Mouse (Mus musculus) cerebral cortex, adult 2 months (tissue): ENCODE measurements around the gene Olfr1412.

ENCODE experiments used
- WGBS: fragments of 180-500 bp; shearing (Covaris S2); methylation state at CpG from one replicate; pipeline ENCODE4 v1.1.7; 2018; 5-methylcytosine and 5-hydroxymethylcytosine counted together

Olfr1412 gene

DNA sequence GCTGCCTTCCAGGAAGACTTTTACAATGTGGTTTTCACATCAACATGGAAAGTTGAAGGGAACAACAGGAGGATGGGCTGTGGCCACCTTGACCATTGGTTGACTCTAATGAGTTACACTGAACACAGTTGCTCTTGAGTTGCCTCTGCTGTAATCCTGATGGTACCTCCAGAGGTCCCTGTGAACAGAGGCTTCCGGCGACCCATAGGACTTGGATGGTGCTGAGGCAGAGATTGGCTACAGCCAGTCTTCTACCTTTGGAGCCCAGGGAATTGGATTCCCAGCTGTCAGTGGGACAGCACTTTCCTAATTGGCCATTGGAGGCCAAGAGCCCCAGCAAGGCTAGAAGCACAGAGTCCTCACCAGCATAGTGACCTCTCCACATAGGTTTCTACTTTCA is at the start of gene Olfr1412:
Olfr1412 (plus strand) TSS at position 301 of the 400 bp plus-strand sequence.
- 84% methylated on average over 2 of the region's 2 CpGs for WGBS

DNA sequence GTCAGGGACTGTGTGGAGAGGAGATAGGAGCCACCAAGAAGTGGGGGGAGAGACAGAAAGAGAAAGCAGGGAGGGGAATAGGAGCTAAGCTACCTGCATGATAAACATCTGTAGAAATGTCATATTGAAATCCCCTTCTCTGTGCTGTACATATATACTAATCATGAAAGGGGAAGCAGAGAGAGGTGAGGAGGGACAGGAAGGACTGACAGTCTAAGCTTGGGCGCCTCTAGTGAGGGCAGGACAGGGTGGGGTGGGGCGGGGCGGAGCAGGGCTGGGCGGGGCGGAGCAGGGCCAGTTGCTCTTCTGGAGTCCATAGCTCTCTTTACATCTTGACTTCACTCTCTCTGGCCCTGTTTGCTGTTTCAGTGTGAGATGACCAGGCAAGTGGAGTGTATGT is 48.6 kb upstream of the Olfr1412 start:
- WGBS: 52% methylated on average over 5 of the region's 5 CpGs

DNA sequence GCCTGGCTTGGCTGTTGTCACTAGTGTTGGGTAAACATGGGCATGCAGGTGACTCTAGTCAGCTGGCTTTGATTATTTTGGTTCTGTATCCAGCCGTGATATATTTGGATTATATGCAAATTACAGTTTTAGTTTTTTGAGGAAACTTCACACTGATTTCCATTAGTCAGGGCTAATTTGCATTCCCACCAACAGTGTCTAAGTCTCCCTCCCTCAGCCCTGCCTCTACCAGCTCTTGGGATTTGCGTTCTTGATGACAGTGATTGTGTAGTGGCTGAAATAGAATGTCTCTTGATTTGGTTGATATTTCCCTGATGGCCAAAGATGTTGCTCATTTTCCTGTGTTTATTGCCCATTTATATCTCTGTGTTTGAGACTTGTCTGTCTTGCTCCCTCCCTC is 46.5 kb upstream of the Olfr1412 start:
- 21% methylated on average over 2 of the region's 2 CpGs for WGBS

DNA sequence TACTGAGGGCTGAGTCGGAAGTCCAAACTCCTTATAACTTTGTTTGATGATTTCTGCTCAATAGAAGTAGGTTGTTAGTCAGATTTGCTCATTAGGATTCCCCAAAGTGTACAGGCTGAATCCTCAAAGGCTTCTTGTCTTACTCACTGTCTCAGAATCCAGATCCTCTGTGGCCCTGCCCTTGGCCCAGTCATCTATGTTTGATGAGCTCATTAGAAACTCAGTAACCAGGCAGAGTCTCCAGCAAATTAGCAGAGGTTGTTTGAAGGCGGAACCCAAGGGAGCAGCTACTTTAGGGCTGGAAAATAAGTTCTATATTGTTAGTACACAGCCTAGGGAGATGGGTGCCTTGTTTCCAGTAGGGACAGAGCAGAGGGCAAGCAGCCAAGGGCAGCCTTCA is 39.6 kb upstream of the Olfr1412 start:
- 78% methylated on average over 2 of the region's 2 CpGs for WGBS

DNA sequence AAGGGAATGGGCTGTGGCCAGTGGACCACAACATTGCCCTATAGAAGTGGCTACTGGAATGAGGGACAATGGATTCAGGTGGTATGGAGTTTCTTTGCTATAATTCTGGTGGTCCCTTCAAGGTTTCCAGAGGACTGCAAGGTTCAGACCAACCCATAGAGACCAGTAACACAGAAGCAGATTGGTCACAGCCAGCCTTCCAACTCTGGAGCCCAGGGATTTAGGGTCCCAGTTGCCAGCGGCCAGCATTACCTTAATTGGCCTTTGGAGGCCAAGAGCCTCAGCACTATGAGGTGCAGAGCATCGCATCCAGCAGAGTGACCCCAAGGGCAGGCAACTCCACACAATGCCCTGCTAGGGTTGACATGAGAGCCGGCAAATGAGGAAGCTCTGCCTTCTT is 14.6 kb upstream of the Olfr1412 start, which contains the start of gene Olfr1413:
Olfr1413 (plus strand) TSS at position 301 of the 400 bp plus-strand sequence.
- WGBS: 92% methylated on average over 3 of the region's 3 CpGs

DNA sequence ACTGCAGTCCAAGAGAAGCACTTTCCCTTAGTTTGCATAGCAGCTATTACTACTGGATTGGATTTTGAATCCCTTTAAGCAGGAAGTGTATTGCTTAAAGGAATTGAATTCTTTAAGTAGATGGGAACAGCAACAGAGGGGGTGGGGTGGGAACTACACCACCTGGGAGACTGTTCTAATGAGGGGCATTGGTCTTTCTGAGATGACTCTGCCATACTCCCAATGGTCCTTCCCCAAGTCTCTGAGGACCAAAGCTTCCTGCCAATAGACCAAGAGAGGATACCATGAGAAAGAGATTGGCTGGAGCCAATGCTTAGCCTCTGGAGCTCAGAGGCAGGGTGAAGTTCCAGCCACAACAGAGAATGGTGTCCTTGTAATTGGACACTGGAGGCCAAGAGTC is 8.5 kb downstream of the Olfr1412 start, which contains the start of gene Olfr1411:
Olfr1411 (plus strand) TSS at position 301 of the 400 bp plus-strand sequence.

DNA sequence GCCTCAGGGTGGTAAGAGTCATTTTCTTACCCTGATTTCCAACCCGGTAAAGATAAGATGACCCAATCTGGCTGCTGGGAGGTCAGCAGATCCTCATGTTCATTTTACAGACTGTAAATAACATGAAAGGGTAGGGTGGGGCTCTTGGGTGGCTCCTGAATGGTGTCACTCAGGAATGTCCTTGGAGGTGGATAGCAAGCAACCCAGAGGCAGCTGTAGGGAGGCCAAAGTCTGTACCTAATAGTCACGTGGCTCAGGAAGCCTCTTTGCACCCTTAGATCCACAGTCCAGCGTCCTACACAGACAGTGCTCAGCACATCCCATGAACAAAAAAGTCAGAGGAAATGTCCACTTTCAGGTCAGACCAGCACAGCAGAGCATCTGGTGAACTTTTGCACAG is 10.4 kb downstream of the Olfr1412 start:
- whole genome bisulfite sequencing: 89% methylated on average over 3 of the region's 3 CpGs

DNA sequence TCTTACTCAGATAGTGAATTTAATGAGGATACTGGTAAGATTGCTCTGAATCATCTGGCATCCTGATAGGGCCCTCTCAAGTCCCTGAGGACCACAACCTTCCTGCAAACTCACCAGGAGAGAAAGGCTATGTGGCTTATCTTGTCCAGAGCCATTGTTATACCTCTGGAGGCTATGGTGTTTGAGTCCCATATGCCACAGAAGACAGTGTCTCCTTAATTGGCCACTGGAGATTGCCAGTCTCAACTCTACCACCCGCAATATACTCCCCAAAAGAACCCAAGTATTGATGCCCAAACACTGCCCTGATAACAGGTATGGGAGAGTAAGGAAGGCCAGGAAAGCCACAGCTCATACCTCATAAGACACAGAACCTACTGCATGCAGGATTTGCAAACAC is 19.9 kb downstream of the Olfr1412 start, which contains the start of gene Olfr1410:
Olfr1410 (plus strand) TSS at position 301 of the 400 bp plus-strand sequence.
- WGBS: 100% methylated on average over 1 of the region's 1 CpGs

DNA sequence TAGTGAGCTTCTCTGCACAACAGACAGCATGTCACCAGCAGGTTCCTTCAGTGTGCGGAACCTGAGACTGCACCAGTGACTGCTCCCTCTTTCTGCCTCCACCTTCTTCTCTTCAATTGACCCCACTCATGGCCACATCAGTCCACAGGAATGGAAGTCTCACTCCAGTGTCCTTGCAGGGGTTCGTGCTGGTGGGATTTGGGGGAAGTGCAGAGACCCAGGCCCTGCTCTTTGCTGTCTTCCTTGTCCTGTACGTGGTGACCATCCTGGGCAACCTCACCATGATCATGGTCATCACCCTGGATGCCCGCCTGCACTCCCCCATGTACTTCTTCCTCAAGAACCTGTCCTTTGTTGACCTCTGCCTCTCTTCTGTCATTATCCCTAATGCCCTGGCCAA is 22.1 kb downstream of the Olfr1412 start:
- 81% methylated on average over 4 of the region's 4 CpGs for WGBS

DNA sequence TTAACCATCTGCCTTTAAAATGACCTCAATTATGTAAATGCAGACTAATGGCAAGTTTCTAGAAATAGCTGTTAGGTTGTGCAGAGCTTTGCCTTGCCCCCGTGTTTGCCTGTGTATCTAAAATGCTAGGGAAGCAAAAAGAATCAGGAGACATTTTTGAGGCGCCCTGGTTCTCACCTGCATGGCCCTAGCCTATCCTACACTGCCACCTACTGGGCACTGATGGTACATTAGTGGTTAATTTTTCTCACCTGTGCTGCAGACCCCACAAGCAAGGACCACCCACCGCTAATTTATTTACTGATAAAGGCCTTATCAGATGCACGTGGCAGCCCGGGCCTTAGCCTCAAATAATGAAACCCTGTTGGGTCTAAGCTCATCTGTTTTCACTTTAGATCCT is 25.4 kb downstream of the Olfr1412 start:
- WGBS: 9% methylated on average over 5 of the region's 5 CpGs

DNA sequence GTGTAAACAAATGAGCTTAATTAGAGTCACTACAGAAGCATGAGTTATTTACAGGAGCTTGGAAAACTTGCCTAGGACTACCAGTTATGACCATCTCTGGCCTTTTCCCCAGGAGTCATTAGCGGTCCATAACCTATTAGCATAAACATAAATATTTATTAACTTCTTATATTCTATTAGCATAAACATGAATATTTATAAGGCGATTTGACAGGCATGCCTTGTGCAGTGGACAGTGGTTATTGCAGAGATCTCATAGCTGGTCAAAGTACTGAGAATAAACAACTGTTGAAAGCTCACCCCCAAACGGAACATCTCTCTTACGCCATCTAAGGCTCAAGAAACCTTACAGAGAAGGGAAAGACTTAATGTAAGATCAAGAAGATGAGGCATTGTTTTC is 27.6 kb downstream of the Olfr1412 start:
- 47% methylated on average over 4 of the region's 4 CpGs for WGBS

DNA sequence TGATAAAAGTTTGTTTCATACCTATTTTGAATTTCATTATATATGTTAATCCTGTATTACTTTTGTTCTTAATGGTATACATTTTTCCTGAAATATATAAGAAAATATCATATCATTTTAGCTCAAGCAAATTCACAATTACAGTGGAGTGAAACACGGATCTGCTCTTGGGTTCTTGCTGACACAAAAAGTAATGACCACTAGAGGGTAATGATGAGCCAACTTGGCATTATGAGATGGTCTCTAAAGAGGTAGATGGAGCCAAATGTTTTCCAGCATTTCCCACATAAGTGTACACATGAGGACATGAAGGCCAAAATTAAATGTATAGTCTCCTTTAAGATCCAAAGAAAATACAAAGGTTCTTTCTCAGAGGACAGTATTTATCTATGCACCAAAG is 28.9 kb downstream of the Olfr1412 start:
- 8% methylated on average over 1 of the region's 1 CpGs for WGBS

DNA sequence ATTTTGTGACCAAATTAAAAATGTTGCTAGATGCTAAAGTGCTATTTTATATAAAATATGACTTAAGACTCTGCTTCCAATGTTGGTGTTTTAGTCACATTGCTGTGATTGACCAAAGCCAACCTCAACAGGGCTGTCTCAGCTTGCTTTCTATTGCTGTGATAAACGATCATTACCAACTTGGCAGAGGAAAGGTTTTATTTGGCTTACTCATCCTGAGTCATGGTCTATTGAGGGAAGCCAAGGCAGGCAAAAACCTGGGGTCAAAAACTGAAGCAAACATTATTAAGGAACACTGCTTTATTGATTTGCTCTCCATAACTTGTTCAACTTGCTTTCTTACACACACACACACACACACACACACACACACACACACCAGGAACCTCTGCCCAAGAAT is 30.5 kb downstream of the Olfr1412 start:
- 43% methylated on average over 1 of the region's 1 CpGs for WGBS

DNA sequence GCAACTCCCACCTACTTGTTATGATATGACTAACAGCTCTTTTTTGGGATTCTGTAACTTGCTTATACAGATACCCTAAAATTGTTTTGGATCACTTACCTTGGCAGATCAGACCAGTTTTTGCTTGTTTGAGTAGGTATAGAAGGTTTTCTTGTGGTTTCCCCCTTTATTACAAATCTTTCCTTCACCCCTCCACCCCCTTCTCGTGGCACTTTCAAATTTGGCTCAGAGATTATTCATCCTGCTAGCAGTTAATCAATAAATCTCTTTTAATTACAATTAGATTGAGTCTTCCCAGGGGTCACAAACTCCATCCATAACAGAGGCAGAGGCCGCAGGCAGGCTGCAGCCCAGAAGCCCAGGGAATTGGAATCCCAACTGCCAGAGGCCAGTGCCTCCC is 31.9 kb downstream of the Olfr1412 start, which contains the start of gene Olfr12:
Olfr12 (plus strand) TSS at position 301 of the 400 bp plus-strand sequence.
- 82% methylated on average over 2 of the region's 2 CpGs for WGBS

DNA sequence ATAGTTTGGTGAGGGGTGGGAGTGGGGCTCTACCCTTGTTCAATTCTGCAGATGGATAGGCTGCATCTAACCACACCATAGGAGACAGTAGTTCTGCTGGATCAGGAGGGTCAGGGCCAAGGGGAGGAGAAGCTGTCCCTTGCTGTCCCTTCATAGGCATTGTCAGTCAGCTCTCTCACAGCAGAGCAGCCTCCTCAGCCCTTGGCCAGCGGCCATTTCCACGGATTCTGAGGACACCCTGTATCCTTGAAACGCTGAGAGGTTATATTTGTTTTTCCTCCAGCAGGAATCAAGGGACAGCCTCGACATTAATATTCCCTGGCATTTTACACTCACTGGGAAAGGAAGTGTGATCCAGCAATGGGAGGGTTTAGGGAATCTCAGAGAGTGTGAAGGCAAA is 32.8 kb downstream of the Olfr1412 start:
- 51% methylated on average over 4 of the region's 4 CpGs for WGBS

DNA sequence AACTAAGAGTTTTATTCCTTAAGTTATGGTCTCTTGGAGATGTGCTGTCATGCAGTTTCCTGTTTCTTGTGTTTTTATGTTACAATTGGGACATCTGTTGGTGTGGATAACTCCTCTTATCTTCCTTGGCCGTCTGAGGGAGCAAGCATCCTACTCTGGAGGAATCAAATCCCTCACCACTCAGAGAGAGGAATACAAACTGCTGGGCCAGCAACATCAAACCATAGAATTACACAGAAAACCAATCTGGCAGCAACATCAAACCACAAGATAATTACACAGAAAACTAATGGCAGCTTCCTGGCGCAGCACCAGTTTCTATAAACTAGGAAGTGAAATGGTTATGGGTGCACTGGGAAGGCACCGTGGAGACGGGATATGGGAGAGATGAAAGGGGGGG is 42.6 kb downstream of the Olfr1412 start:
- 54% methylated on average over 4 of the region's 4 CpGs for WGBS

DNA sequence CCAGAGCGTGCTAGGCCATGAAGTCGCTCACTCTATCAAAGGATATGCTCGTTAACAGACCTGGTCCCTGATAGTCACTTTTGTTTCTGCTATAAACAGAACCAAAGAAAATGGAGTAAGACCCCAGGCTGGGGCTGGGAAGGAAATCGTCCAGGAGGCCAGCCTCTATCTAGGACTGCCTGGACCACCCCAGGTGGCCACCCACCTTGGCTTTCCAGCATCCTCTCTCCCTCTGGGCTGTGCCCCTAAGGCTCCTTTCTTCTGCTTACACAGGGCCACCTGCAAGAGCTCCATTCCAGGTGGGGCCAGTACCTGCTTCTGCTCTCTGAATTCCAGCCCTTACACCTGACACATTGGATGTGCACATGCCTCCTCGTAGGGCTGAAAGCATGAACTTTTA is 46.6 kb downstream of the Olfr1412 start:
- 76% methylated on average over 5 of the region's 5 CpGs for WGBS

DNA sequence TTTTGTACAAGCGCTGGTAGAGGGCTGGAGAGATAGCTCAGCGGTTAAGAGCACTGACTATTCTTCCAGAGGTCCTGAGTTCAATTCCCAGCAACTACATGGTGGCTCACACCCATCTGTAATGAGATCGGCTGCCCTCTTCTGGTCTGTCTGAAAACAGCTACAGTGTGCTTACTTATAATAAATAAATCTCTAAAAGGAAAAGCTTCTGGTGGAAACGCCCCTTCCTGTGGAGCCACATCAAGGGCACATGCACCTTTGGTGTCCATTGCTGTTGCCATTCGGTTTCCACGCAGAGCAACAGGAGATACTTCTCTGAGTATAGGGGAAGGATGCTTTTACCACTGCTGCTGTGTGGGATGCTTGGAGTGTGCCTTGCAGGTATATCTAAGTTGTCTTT is 47.4 kb downstream of the Olfr1412 start:
- 69% methylated on average over 6 of the region's 6 CpGs for WGBS

DNA sequence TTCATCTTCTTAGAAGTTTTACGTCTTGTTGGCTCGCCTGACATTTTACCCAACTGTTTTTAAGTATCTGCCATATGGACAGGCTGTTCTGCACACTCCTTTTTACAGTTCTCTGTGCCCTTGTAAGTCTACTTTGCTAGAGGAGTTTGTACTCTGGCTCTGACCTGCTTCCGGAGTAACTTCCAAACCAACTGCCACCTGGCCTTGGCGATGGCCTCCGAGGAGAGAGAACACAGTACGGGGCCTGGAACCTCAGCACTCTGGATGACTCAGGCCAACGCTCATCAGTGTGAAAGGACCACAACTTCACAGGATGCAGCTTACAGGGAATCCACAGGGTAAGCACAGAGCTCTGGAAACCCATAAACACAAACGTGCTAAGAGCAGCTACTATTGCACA is 48.1 kb downstream of the Olfr1412 start:
- WGBS: 69% methylated on average over 8 of the region's 8 CpGs

DNA sequence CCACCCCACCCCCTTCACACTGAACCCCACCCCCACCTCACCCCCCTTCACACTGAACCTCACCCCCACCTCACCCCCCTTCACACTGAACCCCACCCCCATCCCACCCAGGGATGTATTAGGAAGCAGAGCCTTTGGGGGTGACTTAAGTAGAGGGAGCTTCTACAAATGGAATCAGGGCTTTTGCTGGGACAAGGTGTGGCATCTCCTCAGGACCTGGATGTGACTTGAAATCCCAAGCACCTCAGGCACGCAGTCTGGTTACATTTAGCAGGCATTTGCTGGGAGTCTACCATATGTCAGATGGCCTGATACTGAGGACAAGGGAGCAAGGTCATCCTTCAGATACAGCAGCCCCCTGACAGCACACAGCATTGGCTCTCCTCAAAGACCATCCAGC is 49.0 kb downstream of the Olfr1412 start:
- 70% methylated on average over 1 of the region's 1 CpGs for WGBS

DNA sequence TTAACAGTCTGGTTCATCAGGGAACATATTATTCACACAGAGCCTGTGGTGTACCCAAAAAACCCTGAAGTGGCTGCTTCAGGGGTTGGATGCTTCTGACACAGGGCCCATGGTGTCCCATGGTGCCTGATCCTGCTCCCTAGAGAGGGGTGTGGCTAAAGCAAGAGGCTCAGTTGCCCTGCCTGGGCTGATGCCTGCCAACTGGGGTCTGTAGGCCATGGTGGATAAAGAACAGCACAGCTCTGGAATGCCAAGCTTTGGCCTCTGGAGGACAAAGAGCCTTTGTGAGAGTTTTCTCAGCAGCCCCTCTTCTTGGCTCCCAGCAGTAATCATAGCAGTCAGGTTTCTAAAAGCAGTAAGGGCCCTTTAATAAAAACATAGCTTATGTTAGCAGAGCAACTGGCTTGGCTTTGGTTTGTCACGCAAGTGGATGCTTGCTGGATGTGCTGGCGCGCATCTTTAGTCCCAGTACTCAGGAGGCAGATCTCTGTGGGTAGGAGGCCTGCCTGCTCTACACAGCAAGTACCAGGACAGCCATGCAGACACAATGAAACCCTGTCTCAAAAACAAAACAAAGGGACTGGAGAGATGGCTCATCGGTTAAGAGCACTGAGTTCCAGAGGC is 49.5 kb downstream of the Olfr1412 start:
- WGBS: 46% methylated on average over 4 of the region's 4 CpGs

DNA sequence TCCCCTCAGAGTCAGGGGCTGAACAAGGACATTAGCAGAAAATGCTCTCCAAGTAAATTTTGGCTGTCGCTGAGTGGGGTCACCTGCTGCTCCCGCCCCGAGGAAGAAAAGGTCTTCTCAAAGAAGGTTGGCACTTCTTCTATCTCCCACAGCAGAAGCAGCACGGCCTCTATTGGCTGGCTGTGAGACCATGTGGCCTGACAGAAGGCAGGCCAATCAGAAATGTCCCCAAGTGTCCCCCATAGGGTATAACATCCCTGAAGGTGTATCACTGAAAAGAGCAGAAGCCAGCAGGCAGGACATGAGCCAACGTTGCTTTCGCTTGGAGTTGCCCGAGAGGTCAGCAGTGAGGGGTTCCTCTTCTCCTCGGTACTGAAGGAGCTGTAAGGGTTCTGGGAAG is 50.4 kb downstream of the Olfr1412 start:
- 82% methylated on average over 8 of the region's 8 CpGs for WGBS

DNA sequence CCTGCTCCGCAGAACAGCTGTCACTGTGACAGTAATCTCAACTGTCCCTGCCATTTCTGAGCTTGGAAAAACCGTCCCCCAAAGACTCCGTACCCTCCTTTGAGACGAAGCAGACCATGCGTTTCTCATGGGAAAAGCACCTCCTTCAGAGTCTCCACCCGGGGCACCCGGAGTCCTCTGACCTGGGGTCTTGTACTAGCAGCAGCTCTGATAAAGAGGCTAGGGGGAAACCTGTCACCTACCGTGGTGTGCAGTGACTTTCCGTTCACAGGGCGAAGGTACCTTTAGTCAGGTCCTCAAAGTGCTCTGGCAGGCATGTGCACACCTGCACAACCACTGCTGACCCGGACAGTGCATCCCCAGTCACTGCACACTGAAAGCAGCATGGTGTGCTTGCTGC is 51.1 kb downstream of the Olfr1412 start:
- 95% methylated on average over 11 of the region's 11 CpGs for WGBS
